Mouse (Mus musculus): ENCODE results near the gene 3110082I17Rik. TPM values are rescaled to one million over a fixed set of nuclear protein-coding genes. Genes with fewer than 3 reads are reported as not detected.
"Not testable (repeated sequence)": the region's sequence is repeated elsewhere in the genome, so short reads cannot be mapped to it uniquely, and the experiment has no call there.

3110082I17Rik gene
- polyA plus RNA-seq, 1 experiment from 2014 or later, result 33.5 TPM

- Histone ChIP-seq H3K9me3 (no peaks in the 10 kb centered on the region), H3K4me1 (peaks cover 34% of the 10 kb centered on the region), H3K4me2 (replicated peaks) (no peak overlapping the region; the same call in 1 of the 2 replicates), H3K4me3 (no peak overlapping the region), H3K27ac (no peak overlapping the region), H3K36me3 (no peaks in the 10 kb centered on the region), H3K9ac (no peak overlapping the region), H3K27me3 (no peaks in the 10 kb centered on the region)
- WGBS, result 77% methylated on average over 11 of the region's 11 CpGs
- ATAC-seq (ENCODE audit: insufficient number of reproducible peaks, insufficient read depth, low FRiP score, low TSS enrichment), result no peak
These were observed 68.9 kb downstream of the 3110082I17Rik start for GRCm38 (mm10) chr5:139391309-139391990.

- H3K9me3 ChIP-seq; H3K9ac ChIP-seq; H3K4me2 ChIP-seq (replicated peaks); H3K27me3 ChIP-seq; H3K4me3 ChIP-seq; H3K36me3 ChIP-seq; ATAC-seq (ENCODE audit: insufficient number of reproducible peaks, insufficient read depth, low FRiP score, low TSS enrichment); H3K27ac ChIP-seq: not testable (repeated sequence)
- WGBS, result 82% methylated on average over 5 of the region's 5 CpGs
- peaks cover 34% of the 10 kb centered on the region for H3K4me1 ChIP-seq
These were observed 69.8 kb downstream of the 3110082I17Rik start for GRCm38 (mm10) chr5:139390324-139391119.

- Histone ChIP-seq H3K27ac (peak overlapping the region; percentile 73), H3K4me3 (no peak overlapping the region), H3K27me3 (no peaks in the 10 kb centered on the region), H3K9me3 (no peaks in the 10 kb centered on the region), H3K9ac (0 out of 2 replicates have a peak overlapping the region, but pooled peaks have one; percentile 10), H3K4me2 (replicated peaks) (no peak overlapping the region), H3K4me1 (peaks cover 34% of the 10 kb centered on the region), H3K36me3 (no peaks in the 10 kb centered on the region)
- 0 out of 2 replicates have a peak, but pooled peaks have one; percentile 50 for ATAC-seq (ENCODE audit: insufficient number of reproducible peaks, insufficient read depth, low FRiP score, low TSS enrichment)
- 28% methylated on average over 6 of the region's 6 CpGs for WGBS
These were observed 70.7 kb downstream of the 3110082I17Rik start for GRCm38 (mm10) chr5:139389676-139390061.

GRCm38 (mm10) chr5:139388694-139389675, 71.3 kb downstream of the 3110082I17Rik start:
- peaks cover 31% of the 10 kb centered on the region for H3K4me1 ChIP-seq
- no peaks in the 10 kb centered on the region for H3K27me3 ChIP-seq
- H3K4me2 ChIP-seq (replicated peaks), result no peak overlapping the region
- WGBS, result 65% methylated on average over 17 of the region's 17 CpGs
- H3K4me3 ChIP-seq, result no peak overlapping the region
- no peaks in the 10 kb centered on the region for H3K36me3 ChIP-seq
- ATAC-seq (ENCODE audit: insufficient number of reproducible peaks, insufficient read depth, low FRiP score, low TSS enrichment), result no peak
- no peaks in the 10 kb centered on the region for H3K9me3 ChIP-seq
- peak overlapping the region; percentile 73 for H3K27ac ChIP-seq
- peak overlapping the region; percentile 3; the same call in 1 of the 2 replicates for H3K9ac ChIP-seq

GRCm38 (mm10) chr5:139388195-139388570, 72.1 kb downstream of the 3110082I17Rik start:
- Histone ChIP-seq H3K27ac (peak overlapping the region; percentile 69), H3K4me2 (replicated peaks) (no peak overlapping the region), H3K9me3 (no peaks in the 10 kb centered on the region), H3K36me3 (no peaks in the 10 kb centered on the region), H3K27me3 (no peaks in the 10 kb centered on the region), H3K4me1 (peaks cover 31% of the 10 kb centered on the region), H3K4me3 (no peak overlapping the region), H3K9ac (no peak overlapping the region)
- no peak for ATAC-seq (ENCODE audit: insufficient number of reproducible peaks, insufficient read depth, low FRiP score, low TSS enrichment)
- 70% methylated on average over 4 of the region's 4 CpGs for WGBS

GRCm38 (mm10) chr5:139387329-139388194, 72.8 kb downstream of the 3110082I17Rik start:
- Histone ChIP-seq H3K9me3 (no peaks in the 10 kb centered on the region), H3K36me3 (no peaks in the 10 kb centered on the region), H3K9ac (no peak overlapping the region), H3K4me3 (no peak overlapping the region), H3K27me3 (no peaks in the 10 kb centered on the region), H3K4me1 (peaks cover 31% of the 10 kb centered on the region), H3K4me2 (replicated peaks) (no peak overlapping the region), H3K27ac (peak overlapping the region; percentile 69)
- 81% methylated on average over 10 of the region's 10 CpGs for WGBS
- no peak for ATAC-seq (ENCODE audit: insufficient number of reproducible peaks, insufficient read depth, low FRiP score, low TSS enrichment)

GRCm38 (mm10) chr5:139386047-139386446, 74.3 kb downstream of the 3110082I17Rik start:
- 94% methylated on average over 5 of the region's 5 CpGs for WGBS
- Histone ChIP-seq H3K27ac (no peak overlapping the region), H3K4me1 (peaks cover 29% of the 10 kb centered on the region)

GRCm38 (mm10) chr5:139384531-139384930, 75.8 kb downstream of the 3110082I17Rik start:
- no peak for ATAC-seq (ENCODE audit: insufficient number of reproducible peaks, insufficient read depth, low FRiP score, low TSS enrichment)
- peaks cover 23% of the 10 kb centered on the region for H3K4me1 ChIP-seq
- no peaks in the 10 kb centered on the region for H3K36me3 ChIP-seq
- no peak overlapping the region; the same call in 1 of the 2 replicates for H3K27ac ChIP-seq
- no peak overlapping the region for H3K4me3 ChIP-seq
- H3K9me3 ChIP-seq, result no peaks in the 10 kb centered on the region
- no peaks in the 10 kb centered on the region for H3K27me3 ChIP-seq
- H3K4me2 ChIP-seq (replicated peaks), result no peak overlapping the region
- no peak overlapping the region for H3K9ac ChIP-seq
- WGBS, result 74% methylated on average over 10 of the region's 10 CpGs

More at GRCm38 (mm10) chr5:139386047-139386446, 74.3 kb downstream of the 3110082I17Rik start:
- no peaks in the 10 kb centered on the region for H3K27me3 ChIP-seq
- no peaks in the 10 kb centered on the region for H3K9me3 ChIP-seq
- ATAC-seq (ENCODE audit: insufficient number of reproducible peaks, insufficient read depth, low FRiP score, low TSS enrichment), result no peak
- H3K4me3 ChIP-seq, result no peak overlapping the region
- no peak overlapping the region for H3K4me2 ChIP-seq (replicated peaks)
- no peaks in the 10 kb centered on the region for H3K36me3 ChIP-seq
- H3K9ac ChIP-seq, result no peak overlapping the region

GRCm38 (mm10) chr5:139383234-139383633, 77.1 kb downstream of the 3110082I17Rik start:
- no peak overlapping the region for H3K27ac ChIP-seq
- H3K4me1 ChIP-seq, result peaks cover 23% of the 10 kb centered on the region
- H3K4me3 ChIP-seq, result no peak overlapping the region
- no peak for ATAC-seq (ENCODE audit: insufficient number of reproducible peaks, insufficient read depth, low FRiP score, low TSS enrichment)
- 88% methylated on average over 9 of the region's 9 CpGs for WGBS
- H3K36me3 ChIP-seq, result no peaks in the 10 kb centered on the region
- no peaks in the 10 kb centered on the region for H3K9me3 ChIP-seq
- H3K4me2 ChIP-seq (replicated peaks), result no peak overlapping the region
- H3K27me3 ChIP-seq, result no peaks in the 10 kb centered on the region
- H3K9ac ChIP-seq, result no peak overlapping the region

- peaks cover 23% of the 10 kb centered on the region for H3K4me1 ChIP-seq
- H3K4me2 ChIP-seq (replicated peaks), result no peak overlapping the region
- H3K9ac ChIP-seq, result no peak overlapping the region
- 77% methylated on average over 8 of the region's 8 CpGs for WGBS
- peak overlapping the region; percentile 37; the same call in 1 of the 2 replicates for H3K27ac ChIP-seq
- no peaks in the 10 kb centered on the region for H3K36me3 ChIP-seq
- no peaks in the 10 kb centered on the region for H3K27me3 ChIP-seq
- no peak for ATAC-seq (ENCODE audit: insufficient number of reproducible peaks, insufficient read depth, low FRiP score, low TSS enrichment)
- no peak overlapping the region for H3K4me3 ChIP-seq
- H3K9me3 ChIP-seq, result no peaks in the 10 kb centered on the region
These were observed 77.6 kb downstream of the 3110082I17Rik start for GRCm38 (mm10) chr5:139382760-139383159.

Measured in embryonic facial prominence, embryonic 12.5 days (tissue).